Mouse (Mus musculus): ENCODE data around the gene C1qtnf6. TPM values are rescaled to one million over a fixed set of nuclear protein-coding genes. Genes with fewer than 3 reads are reported as not detected.

Gene C1qtnf6
- polyA plus RNA-seq, 1 experiment, result 31.2 TPM

DNA sequence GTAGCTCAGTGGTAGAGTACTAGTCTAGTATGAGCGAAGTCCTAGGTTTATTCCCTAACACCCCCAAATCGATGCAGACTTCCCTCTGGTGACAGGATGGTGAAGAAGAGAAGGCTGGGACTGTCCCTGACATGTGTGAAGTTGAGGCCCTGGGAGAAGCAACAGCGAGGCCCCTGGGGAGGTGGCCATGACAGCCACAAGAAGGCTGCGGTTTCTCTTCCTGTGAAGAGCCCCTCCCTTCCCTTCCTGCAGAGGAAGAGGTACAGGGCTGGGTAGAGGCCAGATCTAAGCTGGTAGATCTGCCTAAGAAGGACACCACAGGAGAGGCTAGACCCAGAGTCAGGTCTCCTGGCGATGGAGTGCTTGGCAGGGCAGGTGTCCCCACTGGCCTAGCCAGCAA lies 32.7 kb upstream of the C1qtnf6 start:
- peaks cover 91% of the 10 kb centered on the region for H3K4me1 ChIP-seq
- H3K9me3 ChIP-seq, result no peaks in the 10 kb centered on the region
- TF ChIP-seq GATA1 (IDR thresholded peaks at IDR 0.05; ENCODE audit: borderline replicate concordance, low read length), result no peak
- no peak for TF ChIP-seq FLI1 (IDR thresholded peaks at IDR 0.05; ENCODE audit: low read length)
- no peaks in the 10 kb centered on the region for H3K27me3 ChIP-seq (replicated peaks)
- peaks cover 92% of the 10 kb centered on the region for H3K36me3 ChIP-seq (replicated peaks; ENCODE audit: low read length)
- peak overlapping the region; percentile 84 for H3K4me3 ChIP-seq (replicated peaks)

DNA sequence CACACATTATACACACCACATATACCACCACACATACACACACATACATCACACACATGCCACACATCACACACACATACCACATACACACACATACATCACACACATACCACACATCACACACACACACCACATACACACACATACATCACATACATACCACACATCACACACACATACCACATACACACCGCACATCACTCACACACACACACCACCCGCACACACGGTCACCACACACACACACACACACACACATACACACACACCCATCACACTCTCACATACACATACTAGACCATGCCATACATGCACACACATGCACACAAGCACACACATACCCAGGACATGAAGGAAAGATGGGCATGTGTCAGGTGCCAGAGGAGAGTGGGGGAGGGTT lies 32.1 kb upstream of the C1qtnf6 start:
- H3K9me3 ChIP-seq, result no peaks in the 10 kb centered on the region
- peaks cover 86% of the 10 kb centered on the region for H3K36me3 ChIP-seq (replicated peaks; ENCODE audit: low read length)
- no peaks in the 10 kb centered on the region for H3K27me3 ChIP-seq (replicated peaks)
- peaks cover 91% of the 10 kb centered on the region for H3K4me1 ChIP-seq
- H3K4me3 ChIP-seq (replicated peaks), result peak overlapping the region; percentile 84
- TF ChIP-seq GATA1 (IDR thresholded peaks at IDR 0.05; ENCODE audit: borderline replicate concordance, low read length) (no peak; the same call in 2 of the 3 replicates), FLI1 (IDR thresholded peaks at IDR 0.05; ENCODE audit: low read length) (no peak)

DNA sequence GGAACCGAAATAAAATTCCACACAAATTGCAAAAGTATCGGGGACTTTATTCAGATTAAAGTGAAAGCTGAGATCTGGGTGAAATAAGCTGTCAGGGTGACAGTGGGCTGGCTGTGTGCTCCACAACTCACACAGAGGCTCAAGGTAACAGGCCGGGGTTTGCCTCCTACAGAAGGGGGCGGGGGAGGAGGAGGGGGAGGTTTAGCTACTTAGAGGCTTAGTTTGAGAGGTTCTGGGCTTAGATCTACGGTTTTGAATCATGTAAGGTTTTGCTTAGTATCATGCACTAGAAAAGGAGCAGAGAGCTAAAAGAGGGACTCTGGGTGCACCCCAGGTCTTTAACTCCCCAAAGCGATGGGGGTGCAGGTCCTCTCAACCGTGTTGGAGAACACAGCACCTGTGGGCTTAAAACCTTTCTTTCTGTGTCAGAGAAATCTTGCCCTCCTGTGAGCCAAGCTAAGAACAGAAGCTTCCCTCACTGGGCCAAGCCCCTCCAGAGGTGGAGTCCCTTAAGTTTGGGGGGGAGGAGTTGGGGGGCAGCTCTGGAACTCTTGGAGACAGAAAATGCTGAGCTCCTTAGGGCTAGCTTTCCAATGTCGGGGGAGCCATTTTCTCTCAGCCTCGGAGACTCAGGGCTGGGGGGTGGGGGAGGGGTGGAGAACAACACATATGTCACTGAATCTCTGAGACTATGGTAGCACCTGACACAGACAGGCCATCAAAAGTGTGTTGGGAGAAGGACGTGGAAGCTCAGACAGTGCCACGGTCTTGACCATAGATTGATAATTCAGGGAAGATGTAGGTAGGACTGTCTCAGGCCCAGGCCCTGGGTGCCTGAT lies 28.1 kb upstream of the C1qtnf6 start:
- Histone ChIP-seq H3K4me3 (replicated peaks) (no peak overlapping the region), H3K36me3 (replicated peaks; ENCODE audit: low read length) (peaks cover 46% of the 10 kb centered on the region), H3K27me3 (replicated peaks) (peaks cover 17% of the 10 kb centered on the region), H3K9me3 (no peaks in the 10 kb centered on the region), H3K4me1 (peaks cover 67% of the 10 kb centered on the region)
- TF ChIP-seq GATA1 (IDR thresholded peaks at IDR 0.05; ENCODE audit: borderline replicate concordance, low read length) (no peak), FLI1 (IDR thresholded peaks at IDR 0.05; ENCODE audit: low read length) (no peak)

DNA sequence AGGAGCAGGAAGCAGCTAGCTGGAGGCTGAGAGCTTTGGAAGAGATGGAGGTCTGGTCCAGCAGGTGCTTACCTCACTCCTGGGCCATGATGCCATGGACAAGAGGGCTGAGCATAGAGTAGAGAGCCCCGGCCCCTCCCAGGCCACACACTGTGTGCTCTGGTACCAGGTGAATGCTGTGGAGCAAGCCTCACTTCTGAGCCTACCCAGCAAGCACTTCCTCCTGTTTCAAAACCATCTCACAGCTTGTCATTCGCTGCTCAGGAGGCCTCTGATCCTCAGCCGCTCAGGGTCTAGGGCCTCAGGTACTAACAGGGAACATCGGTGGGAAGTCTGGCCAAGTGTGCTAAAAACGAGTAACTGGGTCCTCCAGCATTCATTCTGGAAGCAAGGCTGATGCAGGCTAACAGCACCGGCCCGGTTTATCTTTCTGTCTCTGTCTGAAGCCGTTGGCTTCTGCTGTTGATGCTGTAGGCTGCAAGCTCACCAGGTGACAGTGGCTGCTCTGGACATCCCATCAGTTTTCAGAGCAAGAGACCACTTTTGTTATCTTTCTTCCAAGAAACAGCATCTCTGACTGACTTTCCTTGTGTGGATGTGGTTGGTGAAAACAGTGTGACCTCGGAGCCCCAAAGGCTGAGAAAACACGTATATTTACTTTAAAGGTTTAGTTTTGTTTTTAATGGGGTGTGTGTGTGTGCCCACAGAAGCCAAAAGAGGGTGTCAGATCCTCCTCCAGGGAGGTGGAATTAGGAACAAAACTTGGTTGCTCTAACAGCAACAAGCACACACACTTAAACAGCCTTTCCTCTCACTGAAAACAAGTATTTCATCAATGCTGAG lies 26.7 kb upstream of the C1qtnf6 start:
- no peak for TF ChIP-seq FLI1 (IDR thresholded peaks at IDR 0.05; ENCODE audit: low read length)
- no peak for TF ChIP-seq GATA1 (IDR thresholded peaks at IDR 0.05; ENCODE audit: borderline replicate concordance, low read length)
- Histone ChIP-seq H3K36me3 (replicated peaks; ENCODE audit: low read length) (peaks cover 34% of the 10 kb centered on the region), H3K27me3 (replicated peaks) (peaks cover 23% of the 10 kb centered on the region), H3K4me3 (replicated peaks) (no peak overlapping the region), H3K9me3 (peaks cover 9% of the 10 kb centered on the region), H3K4me1 (peaks cover 52% of the 10 kb centered on the region)

DNA sequence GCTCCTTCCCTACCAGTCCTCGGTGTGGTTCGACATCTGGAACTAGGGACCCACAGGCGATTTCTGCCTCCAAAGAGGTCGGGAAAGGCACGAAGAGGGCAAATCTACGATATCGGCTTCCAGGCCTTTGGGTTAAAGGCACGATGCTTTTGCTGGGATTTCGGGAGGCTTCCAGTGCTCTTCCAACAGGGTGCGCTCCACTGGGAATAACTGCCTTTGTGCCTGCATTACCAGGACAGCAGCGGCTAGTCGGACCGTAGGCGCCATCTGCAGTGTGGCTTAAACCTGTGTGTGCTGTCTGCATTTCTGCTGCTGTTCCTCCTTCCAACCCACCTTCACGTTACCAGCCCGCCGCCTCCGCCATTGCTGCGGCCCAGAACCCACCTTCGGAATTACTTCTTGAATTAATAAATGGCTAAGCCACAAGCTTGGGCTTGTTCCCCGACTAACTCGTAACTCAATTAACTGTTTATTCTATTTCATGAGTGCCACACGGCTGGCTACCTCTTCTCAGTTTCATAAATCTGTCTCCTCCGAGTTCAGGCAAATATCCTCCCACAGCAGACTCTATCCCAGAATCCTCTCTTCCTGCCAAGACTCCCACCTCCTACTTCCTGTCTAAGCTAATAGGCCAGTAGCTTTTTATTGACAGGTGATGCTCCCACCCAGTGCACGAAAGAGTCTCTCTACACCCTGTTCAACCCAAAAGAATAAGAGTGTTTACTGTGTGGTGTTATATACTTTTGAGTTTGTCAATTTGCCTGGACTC lies 23.5 kb upstream of the C1qtnf6 start:
- no peak for TF ChIP-seq GATA1 (IDR thresholded peaks at IDR 0.05; ENCODE audit: borderline replicate concordance, low read length)
- TF ChIP-seq FLI1 (IDR thresholded peaks at IDR 0.05; ENCODE audit: low read length), result no peak
- peaks cover 31% of the 10 kb centered on the region for H3K4me1 ChIP-seq
- H3K27me3 ChIP-seq (replicated peaks), result peaks cover 32% of the 10 kb centered on the region

DNA sequence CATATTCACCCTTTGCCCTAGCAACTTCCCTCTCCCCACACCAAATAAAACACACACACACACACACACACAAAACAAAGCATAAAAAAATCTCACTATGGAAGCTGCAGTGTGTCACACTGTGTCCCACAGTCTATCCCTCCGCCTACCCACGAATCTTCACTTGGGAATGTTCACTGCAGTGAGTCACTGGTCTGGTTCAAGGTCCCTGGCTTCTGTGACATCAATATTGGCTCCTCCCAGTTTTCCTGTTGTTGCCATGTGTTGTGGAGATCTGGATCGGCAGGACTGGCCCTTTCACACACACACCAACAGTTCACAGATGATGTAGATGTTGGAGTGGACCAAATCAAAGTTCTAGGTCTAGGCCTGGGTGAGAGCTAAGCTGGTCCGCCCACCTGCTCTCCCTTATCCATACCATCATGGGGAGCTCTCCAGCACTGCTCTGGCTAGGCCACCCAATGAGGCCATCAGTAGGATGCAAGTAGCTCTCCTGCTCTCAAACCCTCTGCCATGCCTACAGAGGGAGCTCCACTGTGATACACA lies 18.0 kb upstream of the C1qtnf6 start:
- H3K27me3 ChIP-seq (replicated peaks), result peaks cover 46% of the 10 kb centered on the region
- H3K36me3 ChIP-seq (replicated peaks; ENCODE audit: low read length), result no peaks in the 10 kb centered on the region
- H3K4me3 ChIP-seq (replicated peaks), result no peak overlapping the region
- no peak for TF ChIP-seq FLI1 (IDR thresholded peaks at IDR 0.05; ENCODE audit: low read length)
- TF ChIP-seq GATA1 (IDR thresholded peaks at IDR 0.05; ENCODE audit: borderline replicate concordance, low read length), result no peak
- peaks cover 34% of the 10 kb centered on the region for H3K9me3 ChIP-seq
- H3K4me1 ChIP-seq, result peaks cover 34% of the 10 kb centered on the region

More for the DNA sequence above, 23.5 kb upstream of the C1qtnf6 start:
- peak overlapping the region; percentile 83 for H3K4me3 ChIP-seq (replicated peaks)
- peaks cover 34% of the 10 kb centered on the region for H3K9me3 ChIP-seq
- H3K36me3 ChIP-seq (replicated peaks; ENCODE audit: low read length), result peaks cover 5% of the 10 kb centered on the region

DNA sequence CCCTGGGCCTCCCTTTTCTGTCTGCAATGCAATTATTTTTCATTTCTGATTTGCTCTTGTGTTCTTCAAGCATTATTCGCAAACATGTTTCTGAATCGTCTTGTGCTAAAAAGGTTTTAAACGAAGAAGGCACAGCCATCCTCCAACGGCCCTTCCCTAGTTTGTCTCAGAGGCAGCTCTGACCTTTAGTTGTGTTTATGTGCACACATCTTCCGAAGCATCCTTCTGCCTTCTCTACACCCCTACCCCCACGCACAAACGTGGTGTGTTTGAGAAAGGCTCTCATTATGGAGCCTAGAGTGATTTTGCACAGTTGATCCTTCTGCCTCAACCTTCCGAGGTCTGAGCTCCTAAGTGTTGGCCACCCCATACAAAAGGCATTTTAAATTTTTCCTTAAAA lies 17.5 kb upstream of the C1qtnf6 start:
- Histone ChIP-seq H3K9me3 (peaks cover 33% of the 10 kb centered on the region), H3K36me3 (replicated peaks; ENCODE audit: low read length) (no peaks in the 10 kb centered on the region), H3K4me1 (peaks cover 36% of the 10 kb centered on the region), H3K27me3 (replicated peaks) (peaks cover 50% of the 10 kb centered on the region), H3K4me3 (replicated peaks) (no peak overlapping the region)
- no peak for TF ChIP-seq GATA1 (IDR thresholded peaks at IDR 0.05; ENCODE audit: borderline replicate concordance, low read length)
- TF ChIP-seq FLI1 (IDR thresholded peaks at IDR 0.05; ENCODE audit: low read length), result no peak

DNA sequence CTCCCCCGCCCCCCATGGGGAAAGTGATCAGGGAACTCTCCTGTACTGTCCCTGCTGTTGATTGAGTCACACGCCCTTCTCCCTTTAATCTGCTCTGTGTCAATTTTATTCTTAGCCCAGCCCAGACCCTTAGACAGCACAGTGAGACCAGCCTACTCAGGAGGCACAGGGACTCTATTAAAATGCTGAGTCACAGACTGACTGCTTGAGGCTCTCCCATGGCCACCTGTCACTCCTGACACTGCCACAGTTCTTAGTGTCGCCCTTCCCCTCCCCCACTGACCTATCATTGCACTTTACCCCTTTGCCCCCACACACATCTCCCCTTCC lies 17.1 kb upstream of the C1qtnf6 start:
- H3K36me3 ChIP-seq (replicated peaks; ENCODE audit: low read length), result no peaks in the 10 kb centered on the region
- H3K4me1 ChIP-seq, result peaks cover 36% of the 10 kb centered on the region
- peaks cover 50% of the 10 kb centered on the region for H3K27me3 ChIP-seq (replicated peaks)
- TF ChIP-seq GATA1 (IDR thresholded peaks at IDR 0.05; ENCODE audit: borderline replicate concordance, low read length) (no peak), FLI1 (IDR thresholded peaks at IDR 0.05; ENCODE audit: low read length) (no peak)
- H3K9me3 ChIP-seq, result peaks cover 28% of the 10 kb centered on the region
- peak overlapping the region; percentile 42 for H3K4me3 ChIP-seq (replicated peaks)
